Mouse (Mus musculus): ENCODE measurements around the gene Ugt1a9.

Gene Ugt1a9

GRCm38 (mm10) chr1:88235046-88235893, 164.7 kb downstream of the Ugt1a9 start:
- DNase-seq (ENCODE audit: extremely low read depth, low read depth): no peak

- DNase-seq (ENCODE audit: extremely low read depth, low read depth): no peak
These were observed 165.4 kb downstream of the Ugt1a9 start for GRCm38 (mm10) chr1:88235894-88236415.

- no peak for DNase-seq (ENCODE audit: extremely low read depth, low read depth)
These were observed 166.7 kb downstream of the Ugt1a9 start for GRCm38 (mm10) chr1:88237311-88237710.

- no peak for DNase-seq (ENCODE audit: extremely low read depth, low read depth)
These were observed 168.2 kb downstream of the Ugt1a9 start for GRCm38 (mm10) chr1:88238771-88239170.

GRCm38 (mm10) chr1:88240072-88240471, 169.5 kb downstream of the Ugt1a9 start:
- DNase-seq (ENCODE audit: extremely low read depth, low read depth): no peak

- no peak for DNase-seq (ENCODE audit: extremely low read depth, low read depth)
These were observed 170.0 kb downstream of the Ugt1a9 start for GRCm38 (mm10) chr1:88240579-88240978.

GRCm38 (mm10) chr1:88243861-88244260, 173.3 kb downstream of the Ugt1a9 start:
- no peak for DNase-seq (ENCODE audit: extremely low read depth, low read depth)

- no peak for DNase-seq (ENCODE audit: extremely low read depth, low read depth)
These were observed 175.3 kb downstream of the Ugt1a9 start for GRCm38 (mm10) chr1:88245881-88246280.

- no peak for DNase-seq (ENCODE audit: extremely low read depth, low read depth)
These were observed 175.8 kb downstream of the Ugt1a9 start for GRCm38 (mm10) chr1:88246386-88246785.

- DNase-seq (ENCODE audit: extremely low read depth, low read depth): no peak
These were observed 177.1 kb downstream of the Ugt1a9 start for GRCm38 (mm10) chr1:88247660-88248059.

GRCm38 (mm10) chr1:88248658-88249057, 178.1 kb downstream of the Ugt1a9 start:
- no peak for DNase-seq (ENCODE audit: extremely low read depth, low read depth)

- DNase-seq (ENCODE audit: extremely low read depth, low read depth): no peak
These were observed 179.0 kb downstream of the Ugt1a9 start for GRCm38 (mm10) chr1:88249596-88249995.

- no peak for DNase-seq (ENCODE audit: extremely low read depth, low read depth)
These were observed 179.4 kb downstream of the Ugt1a9 start for GRCm38 (mm10) chr1:88250023-88250422.

GRCm38 (mm10) chr1:88253106-88253505, 182.5 kb downstream of the Ugt1a9 start:
- no peak for DNase-seq (ENCODE audit: extremely low read depth, low read depth)

- no peak for DNase-seq (ENCODE audit: extremely low read depth, low read depth)
These were observed 182.9 kb downstream of the Ugt1a9 start for GRCm38 (mm10) chr1:88253540-88253939.

- DNase-seq (ENCODE audit: extremely low read depth, low read depth): no peak
These were observed 184.3 kb downstream of the Ugt1a9 start for GRCm38 (mm10) chr1:88254793-88255465.

- DNase-seq (ENCODE audit: extremely low read depth, low read depth): no peak
These were observed 184.9 kb downstream of the Ugt1a9 start for GRCm38 (mm10) chr1:88255466-88255857.

GRCm38 (mm10) chr1:88255989-88256754, 185.6 kb downstream of the Ugt1a9 start:
- DNase-seq (ENCODE audit: extremely low read depth, low read depth): no peak

- no peak for DNase-seq (ENCODE audit: extremely low read depth, low read depth)
These were observed 186.5 kb downstream of the Ugt1a9 start for GRCm38 (mm10) chr1:88256886-88257663.

- DNase-seq (ENCODE audit: extremely low read depth, low read depth): no peak
These were observed 187.1 kb downstream of the Ugt1a9 start for GRCm38 (mm10) chr1:88257681-88258080.

- no peak for DNase-seq (ENCODE audit: extremely low read depth, low read depth)
These were observed 187.8 kb downstream of the Ugt1a9 start for GRCm38 (mm10) chr1:88258361-88258760.
